Comparison of ENCODE assay signal across 9 mouse cellular contexts in genomic region chr5:33656739-33657138, GRCm38 (mm10). TPM values are rescaled to one million over a fixed set of nuclear protein-coding genes. Genes with fewer than 3 reads are reported as not detected.
DNase-seq lines count a peak whose midpoint lies in the region; ATAC-seq lines count a peak whose summit lies in the region.
"Had no signal": no experiment of that assay in that cellular context is flagged by ENCODE, and none has a peak within 500 bp of the region (broad histone marks: within the 10 kb centered on the region; RNA-seq: fewer than 3 reads in every experiment).

No protein-coding gene starts in this region.

- H3K9ac ChIP-seq in forebrain, embryonic 11.5 days (ENCODE audit: low read length) = peak overlapping the region; percentile 74
- H3K9ac ChIP-seq in liver, embryonic 12.5 days = peak overlapping the region; percentile 96

- H3K27me3 ChIP-seq in heart, embryonic 10.5 days (ENCODE audit: insufficient read depth, poor library complexity, severe bottlenecking) = no peaks in the 10 kb centered on the region
- H3K27me3 ChIP-seq in forebrain, embryonic 11.5 days (ENCODE audit: control insufficient read depth, insufficient read depth, low read length) = no peaks in the 10 kb centered on the region
- H3K27me3 ChIP-seq in liver, embryonic 12.5 days (replicated peaks) = no peaks in the 10 kb centered on the region

- peaks cover 50% of the 10 kb centered on the region for H3K4me1 ChIP-seq in heart, embryonic 10.5 days
- peaks cover 12% of the 10 kb centered on the region; the same call in 1 of the 2 replicates for H3K4me1 ChIP-seq in forebrain, embryonic 11.5 days (replicated peaks; ENCODE audit: control insufficient read depth, insufficient read depth, low read length)
- H3K4me1 ChIP-seq in liver, embryonic 12.5 days = peaks cover 67% of the 10 kb centered on the region

- peak overlapping the region; percentile 95 for H3K27ac ChIP-seq in heart, embryonic 10.5 days
- H3K27ac ChIP-seq in forebrain, embryonic 11.5 days (ENCODE audit: low read depth, low read length) = no peak overlapping the region
- H3K27ac ChIP-seq in liver, embryonic 12.5 days = peak overlapping the region; percentile 95

- peak overlapping the region; percentile 93 for H3K4me3 ChIP-seq in heart, embryonic 10.5 days
- H3K4me3 ChIP-seq in forebrain, embryonic 11.5 days (ENCODE audit: low read depth, low read length) = peak overlapping the region; percentile 68
- peak overlapping the region; percentile 97 for H3K4me3 ChIP-seq in liver, embryonic 12.5 days

- no peak for ATAC-seq in forebrain, embryonic 11.5 days (replicated peaks; ENCODE audit: low FRiP score)
- no peak for ATAC-seq in liver, embryonic 12.5 days

- H3K36me3 ChIP-seq in heart, embryonic 10.5 days = peaks cover 44% of the 10 kb centered on the region
- H3K36me3 ChIP-seq in forebrain, embryonic 11.5 days (ENCODE audit: control insufficient read depth, insufficient read depth, low read length) = peaks cover 13% of the 10 kb centered on the region; the same call in 1 of the 2 replicates
- peaks cover 48% of the 10 kb centered on the region for H3K36me3 ChIP-seq in liver, embryonic 12.5 days

- 44% methylated on average over 1 of the region's 1 CpGs for WGBS in heart, embryonic 10.5 days
- 57% methylated on average over 1 of the region's 1 CpGs for WGBS in forebrain, embryonic 11.5 days
- WGBS in liver, embryonic 12.5 days (ENCODE audit: insufficient replicate concordance) = 21% methylated on average over 1 of the region's 1 CpGs

- H3K9me3 ChIP-seq in heart, embryonic 10.5 days = no peaks in the 10 kb centered on the region
- no peaks in the 10 kb centered on the region for H3K9me3 ChIP-seq in forebrain, embryonic 11.5 days (ENCODE audit: control insufficient read depth, low read length)
- H3K9me3 ChIP-seq in liver, embryonic 12.5 days (replicated peaks) = no peaks in the 10 kb centered on the region

- peak overlapping the region; percentile 96 for H3K4me2 ChIP-seq in forebrain, embryonic 11.5 days (ENCODE audit: low read depth, low read length, severe bottlenecking)
- H3K4me2 ChIP-seq in liver, embryonic 12.5 days = peak overlapping the region; percentile 98

- no peak for DNase-seq in heart, embryonic 10.5 days (ENCODE audit: low spot score)
- no peak for DNase-seq in heart, postnatal 36 days
- peak; percentile 45 for DNase-seq in A20 (ENCODE audit: low read depth, low spot score)
- DNase-seq in forebrain, embryonic 11.5 days (ENCODE audit: low spot score) = no peak
- DNase-seq in adrenal gland, postnatal 10 days = no peak
- DNase-seq in frontal cortex, postnatal 25 days (ENCODE audit: low spot score in 2 of 2) = no peak
- no peak for DNase-seq in frontal cortex, postnatal 36 days (ENCODE audit: low spot score in 2 of 2)

- intact Hi-C loops in heart, postnatal 36 days (cut with DNase I) = loop anchor here (10.0 kb wide), 2 partner anchors 278 to 528 kb away; partner anchors contain the start of genes Mxd4 and Nelfa

RNA-seq across cellular contexts. Expression of gene Tacc3, which starts 1.2 kb away (rescaled TPM):
- polyA plus RNA-seq in heart, embryonic 10.5 days (2016; fragmentation: Nextera tagmentation; extraction: Ambion mirVana) = 185 and 235 TPM in 2 replicates
- total RNA-seq in heart, postnatal 36 days (2021) = 1 to 10 TPM; 2.0 to 2.2 TPM
- polyA plus RNA-seq in forebrain, embryonic 11.5 days (2014; fragmentation: Nextera tagmentation; extraction: Ambion mirVana) = 331 and 332 TPM in 2 replicates
- polyA plus RNA-seq in liver, embryonic 12.5 days (2016; fragmentation: Nextera tagmentation; extraction: Ambion mirVana) = 199 and 203 TPM in 2 replicates
- total RNA-seq in adrenal gland, postnatal 10 days (2021) = 10 to 100 TPM; 24.0 to 31.5 TPM

RNA-seq across cellular contexts. Expression of gene Tmem129, which starts 1.5 kb away (rescaled TPM):
- 37.7 and 42.5 TPM in 2 replicates for polyA plus RNA-seq in heart, embryonic 10.5 days (2016; fragmentation: Nextera tagmentation; extraction: Ambion mirVana)
- 10 to 100 TPM; 20.8 to 21.0 TPM for total RNA-seq in heart, postnatal 36 days (2021)
- polyA plus RNA-seq in forebrain, embryonic 11.5 days (2014; fragmentation: Nextera tagmentation; extraction: Ambion mirVana) = 39.3 and 41.8 TPM in 2 replicates
- 26.4 and 27.3 TPM in 2 replicates for polyA plus RNA-seq in liver, embryonic 12.5 days (2016; fragmentation: Nextera tagmentation; extraction: Ambion mirVana)
- 10 to 100 TPM; 18.6 to 21.7 TPM for total RNA-seq in adrenal gland, postnatal 10 days (2021)

RNA-seq across cellular contexts. Expression of gene Slbp, which starts 4.4 kb away (rescaled TPM):
- polyA plus RNA-seq in heart, embryonic 10.5 days (2016; fragmentation: Nextera tagmentation; extraction: Ambion mirVana) = 173 and 225 TPM in 2 replicates
- 10 to 100 TPM; 13.1 to 13.7 TPM for total RNA-seq in heart, postnatal 36 days (2021)
- 295 and 321 TPM in 2 replicates for polyA plus RNA-seq in forebrain, embryonic 11.5 days (2014; fragmentation: Nextera tagmentation; extraction: Ambion mirVana)
- polyA plus RNA-seq in liver, embryonic 12.5 days (2016; fragmentation: Nextera tagmentation; extraction: Ambion mirVana) = 326 and 340 TPM in 2 replicates
- total RNA-seq in adrenal gland, postnatal 10 days (2021) = 10 to 100 TPM; 50.1 to 56.5 TPM

RNA-seq across cellular contexts. Expression of gene Gm9903, which starts 27.0 kb away (rescaled TPM):
- 0.79 and 1.2 TPM in 2 replicates for polyA plus RNA-seq in heart, embryonic 10.5 days (2016; fragmentation: Nextera tagmentation; extraction: Ambion mirVana)
- under 1 TPM; 0.39 to 0.84 TPM for total RNA-seq in heart, postnatal 36 days (2021)
- 0.48 and 0.55 TPM in 2 replicates for polyA plus RNA-seq in forebrain, embryonic 11.5 days (2014; fragmentation: Nextera tagmentation; extraction: Ambion mirVana)
- polyA plus RNA-seq in liver, embryonic 12.5 days (2016; fragmentation: Nextera tagmentation; extraction: Ambion mirVana) = 0.11 and 0.19 TPM in 2 replicates
- under 1 TPM; 0.39 to 0.48 TPM for total RNA-seq in adrenal gland, postnatal 10 days (2021)
- total RNA-seq: common myeloid progenitor, adult 5-6 weeks had no signal

RNA-seq across cellular contexts. Expression of gene Fam53a, which starts 27.3 kb away (rescaled TPM):
- polyA plus RNA-seq in heart, embryonic 10.5 days (2016; fragmentation: Nextera tagmentation; extraction: Ambion mirVana) = 65.4 and 67.4 TPM in 2 replicates
- total RNA-seq in heart, postnatal 36 days (2021) = 10 to 100 TPM; 25.9 to 28.7 TPM
- 71.4 and 74.4 TPM in 2 replicates for polyA plus RNA-seq in forebrain, embryonic 11.5 days (2014; fragmentation: Nextera tagmentation; extraction: Ambion mirVana)
- 32.4 and 40.7 TPM in 2 replicates for polyA plus RNA-seq in liver, embryonic 12.5 days (2016; fragmentation: Nextera tagmentation; extraction: Ambion mirVana)
- 10 to 100 TPM; 25.2 to 28.6 TPM for total RNA-seq in adrenal gland, postnatal 10 days (2021)
